Mouse (Mus musculus) retina, postnatal 1 day (tissue): ENCODE results near the gene Nt5dc3.

ENCODE experiments used
- DNase-seq: peaks from one replicate; pipeline ENCODE4 v3.0.0-alpha.2; 2012

Nt5dc3 gene

DNA sequence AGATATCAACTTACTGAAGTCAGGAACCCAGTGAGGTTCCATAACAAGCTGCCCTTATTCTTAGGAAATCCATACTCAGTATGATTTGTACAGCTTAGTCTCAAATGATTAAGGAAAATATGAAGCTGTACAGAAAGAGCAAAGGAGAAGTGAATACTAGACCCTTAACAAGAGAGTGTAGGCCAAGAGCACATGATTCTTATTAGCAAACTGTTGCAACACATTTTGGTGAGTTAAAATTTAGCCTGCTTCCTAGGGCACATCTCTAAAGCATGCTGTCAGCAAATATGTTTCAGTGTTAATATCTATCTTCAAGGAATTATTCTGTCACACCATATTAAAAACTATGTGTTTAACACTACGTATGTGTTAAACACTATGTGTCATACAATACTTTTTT is 107.6 kb downstream of the Nt5dc3 start:
- DNase-seq = no peak
